Mouse (Mus musculus) gastrocnemius, postnatal 14 days (tissue): ENCODE results near the gene Amh. TPM values are rescaled to one million over a fixed set of nuclear protein-coding genes. Genes with fewer than 3 reads are reported as not detected.
"Not testable (repeated sequence)": the region's sequence is repeated elsewhere in the genome, so short reads cannot be mapped to it uniquely, and the experiment has no call there.

Experiments
- DNase-seq: peaks from one replicate; pipeline ENCODE4 v3.0.0; 2021; ENCODE audit warnings: mixed read lengths
- intact Hi-C: fragments of 180-260 bp; cut with DNase I; formaldehyde crosslinking; loops from one replicate; pipeline ENCODE4 v1.15.1; 2025; ENCODE audit warnings: low total_unique reads
- total RNA-seq, 2 experiments: library from RNA; stranded (reverse); gene quantifications; 2 replicates each; pipeline ENCODE4 v1.2.3; 2021

Gene Amh
- total RNA-seq, 2 experiments from 2014 or later = 0.25 TPM; not detected in 1

- intact Hi-C loops = loop anchor here (2.0 kb wide), 1 partner anchor 53 kb away; no protein-coding TSS in a partner anchor
Observed at GRCm38 (mm10) chr10:80823316-80823715, 18.3 kb downstream of the Amh start.

GRCm38 (mm10) chr10:80823847-80824643 is 19.0 kb downstream of the Amh start:
- DNase-seq = no peak
- intact Hi-C loops = loop anchor here (2.0 kb wide), 1 partner anchor 53 kb away; no protein-coding TSS in a partner anchor

More at GRCm38 (mm10) chr10:80823316-80823715, 18.3 kb downstream of the Amh start:
- DNase-seq = no peak

GRCm38 (mm10) chr10:80824827-80825226 is 19.8 kb downstream of the Amh start:
- intact Hi-C loops = loop anchor here (5.0 kb wide), 1 partner anchor 37 kb away; no protein-coding TSS in a partner anchor
- DNase-seq = no peak

GRCm38 (mm10) chr10:80826151-80827062 is 21.4 kb downstream of the Amh start, which contains the start of gene Oaz1:
Oaz1 (plus strand) TSS chr10:80826656.
- peak; percentile 98 for DNase-seq
- intact Hi-C loops = loop anchor here (5.0 kb wide), 1 partner anchor 36 kb away; no protein-coding TSS in a partner anchor

GRCm38 (mm10) chr10:80827063-80827869 is 22.2 kb downstream of the Amh start:
- intact Hi-C loops = loop anchor here (5.0 kb wide), 1 partner anchor 35 kb away; no protein-coding TSS in a partner anchor
- DNase-seq = no peak

GRCm38 (mm10) chr10:80827870-80828420 is 22.9 kb downstream of the Amh start:
- intact Hi-C loops = loop anchor here (5.0 kb wide), 1 partner anchor 34 kb away; no protein-coding TSS in a partner anchor
- no peak for DNase-seq

- DNase-seq = not testable (repeated sequence)
- intact Hi-C loops = loop anchor here (5.0 kb wide), 1 partner anchor 34 kb away; no protein-coding TSS in a partner anchor
Observed at GRCm38 (mm10) chr10:80828587-80828986, 23.5 kb downstream of the Amh start.

GRCm38 (mm10) chr10:80829359-80830278 is 24.6 kb downstream of the Amh start:
- intact Hi-C loops = loop anchor here (5.0 kb wide), 1 partner anchor 33 kb away; no protein-coding TSS in a partner anchor
- DNase-seq = no peak

GRCm38 (mm10) chr10:80831136-80831535 is 26.1 kb downstream of the Amh start:
- peak; percentile 70 for DNase-seq
- intact Hi-C loops = no loop called here

- intact Hi-C loops = no loop called here
- DNase-seq = no peak
Observed at GRCm38 (mm10) chr10:80832818-80833217, 27.8 kb downstream of the Amh start.

GRCm38 (mm10) chr10:80835617-80836016 is 30.6 kb downstream of the Amh start:
- intact Hi-C loops = no loop called here
- DNase-seq = no peak

GRCm38 (mm10) chr10:80836949-80837379 is 31.9 kb downstream of the Amh start:
- intact Hi-C loops = no loop called here
- peak; percentile 57 for DNase-seq

GRCm38 (mm10) chr10:80837827-80838226 is 32.8 kb downstream of the Amh start:
- peak; percentile 62 for DNase-seq
- intact Hi-C loops = no loop called here

GRCm38 (mm10) chr10:80838346-80838912 is 33.4 kb downstream of the Amh start:
- intact Hi-C loops = no loop called here
- no peak for DNase-seq

GRCm38 (mm10) chr10:80839848-80840247 is 34.8 kb downstream of the Amh start:
- DNase-seq = no peak
- intact Hi-C loops = no loop called here

GRCm38 (mm10) chr10:80841685-80842084 is 36.6 kb downstream of the Amh start:
- DNase-seq = no peak
- intact Hi-C loops = no loop called here

GRCm38 (mm10) chr10:80842334-80842733 is 37.3 kb downstream of the Amh start:
- intact Hi-C loops = no loop called here
- DNase-seq = no peak
